Mouse (Mus musculus) liver, embryonic 14.5 days (tissue): ENCODE measurements at regions not wholly inside any gene's neighbourhood (a gene's known extent, or its start where the extent isn't known, plus 50 kb on each side); places are given as distances from the start of the nearest gene placed in this dataset.

ENCODE experiments used
- ATAC-seq: fragments of 200-750 bp; cut with Nextera tagmentation; 2 replicates; pipeline ENCODE4 v1.8.0; 2017; ENCODE audit warnings: moderate number of reproducible peaks, mild to moderate bottlenecking, moderate library complexity; ENCODE audit not compliant: insufficient read depth
- DNase-seq, 3 experiments: peaks; one replicate each; pipeline ENCODE4 v3.0.0-alpha.2; 2012 to 2013; ENCODE audit warnings: low read depth in 3 of 3, low spot score in 3 of 3
- H3K27ac ChIP-seq: fragments of 300-500 bp; sonication (generic); 2 replicates; pipeline ENCODE4 v1.5.1; 2014; ENCODE audit warnings: moderate library complexity, mild to moderate bottlenecking, control low read depth, inconsistent platforms
- H3K27me3 ChIP-seq: fragments of 300-500 bp; sonication (generic); 2 replicates; pipeline ENCODE4 v1.6.1; 2014; ENCODE audit warnings: mild to moderate bottlenecking, low read length, moderate library complexity; ENCODE audit not compliant: control insufficient read depth, insufficient read depth
- H3K36me3 ChIP-seq: fragments of 300-500 bp; sonication (generic); replicated peaks from 2 replicates; pipeline ENCODE4 v1.6.1; 2014; ENCODE audit warnings: low read depth; ENCODE audit not compliant: control insufficient read depth, insufficient read depth
- H3K4me1 ChIP-seq, 2 experiments: fragments of 200-500 bp in 1 of 2; fragments of 300-500 bp in 1 of 2; sonication (generic) in 1 of 2; replicated peaks; 2 replicates each; pipeline ENCODE4 v1.6.1; 2012 to 2014; ENCODE audit warnings: antibody characterized with exemption in 1 of 2, inconsistent platforms in 1 of 2, low read length in 1 of 2; ENCODE audit not compliant: control insufficient read depth in 2 of 2, insufficient read depth in 2 of 2
- H3K4me2 ChIP-seq: fragments of 300-500 bp; sonication (generic); 2 replicates; pipeline ENCODE4 v1.6.1; 2014; ENCODE audit warnings: low read depth, mild to moderate bottlenecking, control low read depth, moderate library complexity
- H3K4me3 ChIP-seq, 2 experiments: fragments of 200-500 bp in 1 of 2; fragments of 300-500 bp in 1 of 2; sonication (generic) in 1 of 2; 2 replicates each; pipeline ENCODE4 v1.5.1; 2012 to 2014; ENCODE audit warnings: low read depth in 2 of 2, low read length in 2 of 2, mild to moderate bottlenecking in 2 of 2, control low read depth in 1 of 2, inconsistent platforms in 1 of 2, moderate library complexity in 1 of 2; ENCODE audit not compliant: insufficient read depth in 1 of 2
- H3K9ac ChIP-seq: fragments of 300-500 bp; sonication (generic); replicated peaks from 2 replicates; pipeline ENCODE4 v1.6.1; 2014; ENCODE audit warnings: mild to moderate bottlenecking, control low read depth, moderate library complexity
- H3K9me3 ChIP-seq: fragments of 300-500 bp; sonication (generic); 2 replicates; pipeline ENCODE4 v1.6.1; 2016; ENCODE audit warnings: low read length, mixed read lengths; ENCODE audit not compliant: control insufficient read depth
- CTCF ChIP-seq: IDR thresholded peaks from 2 replicates; pipeline ENCODE4 v1.5.1; 2016; ENCODE audit warnings: antibody characterized with exemption, low read depth, control low read depth
- EP300 ChIP-seq: IDR thresholded peaks from 2 replicates; pipeline ENCODE4 v1.6.1; 2016; ENCODE audit warnings: antibody characterized with exemption, low read depth
- WGBS: fragments of 180-500 bp; shearing (Covaris S2); extraction: QIAGEN DNeasy Blood & Tissue Kit; methylation state at CpG from one replicate; pipeline ENCODE4 v1.1.7; 2014; ENCODE audit not compliant: insufficient replicate concordance; 5-methylcytosine and 5-hydroxymethylcytosine counted together

DNA sequence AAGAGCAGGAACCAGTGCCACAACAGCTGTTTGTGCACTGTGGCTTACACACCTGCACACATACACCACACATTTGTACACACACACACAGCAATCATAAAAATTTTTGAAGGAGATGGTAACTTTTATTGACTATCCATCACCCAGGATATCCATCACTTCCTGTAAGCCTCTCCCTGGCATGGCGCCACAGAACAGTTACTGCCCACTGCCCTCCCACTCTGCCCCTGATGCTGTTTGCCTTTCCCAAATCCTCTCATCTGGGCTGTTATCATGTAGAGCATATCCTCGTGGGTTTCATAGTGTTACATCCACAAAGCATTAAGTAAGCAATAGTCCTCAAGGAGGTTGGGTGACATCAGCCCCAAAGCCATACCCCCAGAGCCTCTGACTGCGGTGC lies 84.0 kb upstream of the Ankrd55 start:
- Histone ChIP-seq H3K27ac (no peak overlapping the region), H3K4me3 (no peak overlapping the region), H3K27me3 (no peaks in the 10 kb centered on the region), H3K36me3 (no peaks in the 10 kb centered on the region), H3K9me3 (no peaks in the 10 kb centered on the region), H3K4me2 (no peak overlapping the region), H3K9ac (no peak overlapping the region), H3K4me1 (no peaks in the 10 kb centered on the region)
- 45% methylated on average over 3 of the region's 3 CpGs for WGBS
- DNase-seq (no peak), ATAC-seq (no peak)
- no peak for TF ChIP-seq EP300
- no peak for TF ChIP-seq CTCF

DNA sequence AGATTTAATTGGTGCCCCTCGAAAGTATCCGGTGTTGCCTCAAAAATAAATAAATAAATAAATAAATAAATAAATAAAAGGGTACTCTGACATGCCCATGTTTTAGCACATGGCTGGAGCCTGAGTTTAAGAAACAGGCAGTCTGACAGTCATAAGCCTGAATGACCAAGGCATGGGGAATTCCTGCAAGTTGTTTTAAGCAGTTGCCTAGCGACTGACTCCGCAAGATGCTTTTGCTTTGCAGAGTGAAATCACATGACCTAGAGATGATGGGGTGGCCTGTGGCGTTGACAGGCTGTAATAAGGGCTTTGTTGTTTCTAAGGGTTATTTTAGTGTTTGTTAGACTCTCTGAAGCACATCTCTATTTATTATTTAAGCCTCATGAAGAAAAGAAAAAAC lies 83.4 kb upstream of the Ankrd55 start:
- WGBS: 67% methylated on average over 5 of the region's 5 CpGs
- no peak for TF ChIP-seq CTCF
- no peaks in the 10 kb centered on the region for H3K27me3 ChIP-seq
- H3K27ac ChIP-seq: no peak overlapping the region
- ATAC-seq (no peak), DNase-seq (no peak)
- H3K4me3 ChIP-seq: no peak overlapping the region
- no peaks in the 10 kb centered on the region for H3K36me3 ChIP-seq
- no peaks in the 10 kb centered on the region for H3K4me1 ChIP-seq
- H3K9me3 ChIP-seq: no peaks in the 10 kb centered on the region
- H3K4me2 ChIP-seq: no peak overlapping the region
- H3K9ac ChIP-seq: no peak overlapping the region

DNA sequence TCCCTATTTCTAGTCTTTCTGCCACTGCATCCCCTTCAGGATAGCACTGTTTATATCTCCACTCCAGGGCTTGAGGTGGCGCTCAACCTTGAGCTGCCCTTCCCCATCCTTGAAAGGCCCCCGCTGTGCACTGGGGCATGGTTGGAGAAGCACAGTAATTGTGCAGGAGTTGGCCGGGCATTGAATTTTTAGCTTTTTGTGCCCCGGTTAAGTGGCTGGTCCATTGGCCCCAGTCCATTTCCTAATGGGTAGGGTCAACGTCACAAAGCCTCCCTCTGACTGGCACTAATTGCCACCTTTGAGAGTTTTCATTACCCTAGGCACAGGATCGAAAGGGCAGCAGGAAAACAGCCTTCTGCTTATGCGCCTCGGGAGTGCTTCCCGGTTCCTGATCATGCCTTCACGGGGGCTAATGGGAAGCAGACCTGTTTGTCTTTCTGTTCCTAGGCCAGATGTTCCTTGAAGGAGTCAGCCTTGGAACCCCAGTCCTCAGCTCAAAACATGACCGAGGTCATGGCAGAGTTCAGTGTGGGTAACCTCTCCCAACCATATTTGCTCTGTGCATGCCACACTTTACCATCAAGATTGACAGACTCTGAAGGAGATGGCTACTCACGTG lies 80.5 kb upstream of the Ankrd55 start:
- no peak for DNase-seq
- H3K27ac ChIP-seq: no peak overlapping the region
- no peaks in the 10 kb centered on the region for H3K36me3 ChIP-seq
- H3K4me1 ChIP-seq: no peaks in the 10 kb centered on the region
- TF ChIP-seq EP300 (no peak), CTCF (no peak)
- no peaks in the 10 kb centered on the region for H3K27me3 ChIP-seq
- H3K4me3 ChIP-seq: no peak overlapping the region
- H3K9ac ChIP-seq: no peak overlapping the region
- no peak overlapping the region for H3K4me2 ChIP-seq
- 79% methylated on average over 12 of the region's 12 CpGs for WGBS
- no peak for ATAC-seq
- no peaks in the 10 kb centered on the region for H3K9me3 ChIP-seq

DNA sequence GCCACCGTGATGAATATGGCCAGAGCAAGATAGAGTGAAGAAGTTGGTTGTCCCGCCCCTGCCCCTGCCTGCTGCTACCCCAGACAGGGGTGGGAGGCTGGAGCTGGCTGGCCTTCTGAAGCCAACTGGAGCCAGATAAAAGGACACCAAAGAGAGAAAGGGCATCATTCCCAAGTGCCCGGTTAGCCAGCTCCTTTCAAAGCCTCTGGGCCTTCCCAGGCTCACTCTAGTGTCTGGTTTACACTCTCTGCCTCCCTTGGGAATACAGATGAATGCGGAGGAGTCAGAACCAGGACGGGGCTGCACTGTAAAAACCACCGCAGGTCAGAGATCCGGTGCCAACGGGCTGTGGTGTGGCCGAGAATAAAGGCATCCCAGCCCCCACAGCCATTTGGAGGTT lies 76.4 kb upstream of the Ankrd55 start:
- Histone ChIP-seq H3K36me3 (no peaks in the 10 kb centered on the region), H3K4me3 (no peak overlapping the region), H3K4me1 (no peaks in the 10 kb centered on the region), H3K27me3 (no peaks in the 10 kb centered on the region), H3K9ac (no peak overlapping the region), H3K9me3 (no peaks in the 10 kb centered on the region), H3K4me2 (no peak overlapping the region), H3K27ac (no peak overlapping the region)
- TF ChIP-seq CTCF (no peak), EP300 (no peak)
- DNase-seq: no peak
- ATAC-seq: no peak
- 62% methylated on average over 9 of the region's 9 CpGs for WGBS

DNA sequence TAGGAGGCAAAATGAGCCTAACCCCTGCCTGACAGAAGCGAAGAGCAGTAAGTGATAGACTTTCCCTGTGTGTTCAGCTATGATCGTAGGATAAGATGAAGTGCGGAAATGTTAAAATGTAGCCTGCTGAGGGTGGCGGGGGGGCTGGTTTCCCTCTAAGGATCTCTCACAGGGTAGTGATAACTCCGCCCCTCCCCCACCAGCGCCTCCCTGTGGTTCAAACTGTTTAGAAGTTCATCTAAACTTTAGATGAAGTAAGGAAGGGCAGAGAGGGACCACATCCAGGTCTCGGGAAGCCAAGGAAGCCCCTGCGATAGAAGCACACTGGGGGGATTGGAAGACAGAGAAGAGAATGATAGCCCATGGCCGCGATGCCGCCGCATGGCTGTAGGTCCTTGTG lies 75.9 kb upstream of the Ankrd55 start:
- Histone ChIP-seq H3K36me3 (no peaks in the 10 kb centered on the region), H3K9me3 (no peaks in the 10 kb centered on the region), H3K27me3 (no peaks in the 10 kb centered on the region), H3K4me2 (no peak overlapping the region), H3K4me1 (no peaks in the 10 kb centered on the region), H3K9ac (no peak overlapping the region), H3K4me3 (no peak overlapping the region), H3K27ac (no peak overlapping the region)
- 68% methylated on average over 12 of the region's 12 CpGs for WGBS
- DNase-seq (no peak), ATAC-seq (no peak)
- TF ChIP-seq CTCF (no peak), EP300 (no peak)
